Mouse (Mus musculus) cerebellum, postnatal 14 days (tissue): ENCODE measurements at regions not wholly inside any gene's neighbourhood (a gene's known extent, or its start where the extent isn't known, plus 50 kb on each side); places are given as distances from the start of the nearest gene placed in this dataset.

ENCODE experiments used
- DNase-seq, 2 experiments: peaks; one replicate each; pipeline ENCODE4 v3.0.0; 2021; ENCODE audit warnings: mixed read lengths in 2 of 2

DNA sequence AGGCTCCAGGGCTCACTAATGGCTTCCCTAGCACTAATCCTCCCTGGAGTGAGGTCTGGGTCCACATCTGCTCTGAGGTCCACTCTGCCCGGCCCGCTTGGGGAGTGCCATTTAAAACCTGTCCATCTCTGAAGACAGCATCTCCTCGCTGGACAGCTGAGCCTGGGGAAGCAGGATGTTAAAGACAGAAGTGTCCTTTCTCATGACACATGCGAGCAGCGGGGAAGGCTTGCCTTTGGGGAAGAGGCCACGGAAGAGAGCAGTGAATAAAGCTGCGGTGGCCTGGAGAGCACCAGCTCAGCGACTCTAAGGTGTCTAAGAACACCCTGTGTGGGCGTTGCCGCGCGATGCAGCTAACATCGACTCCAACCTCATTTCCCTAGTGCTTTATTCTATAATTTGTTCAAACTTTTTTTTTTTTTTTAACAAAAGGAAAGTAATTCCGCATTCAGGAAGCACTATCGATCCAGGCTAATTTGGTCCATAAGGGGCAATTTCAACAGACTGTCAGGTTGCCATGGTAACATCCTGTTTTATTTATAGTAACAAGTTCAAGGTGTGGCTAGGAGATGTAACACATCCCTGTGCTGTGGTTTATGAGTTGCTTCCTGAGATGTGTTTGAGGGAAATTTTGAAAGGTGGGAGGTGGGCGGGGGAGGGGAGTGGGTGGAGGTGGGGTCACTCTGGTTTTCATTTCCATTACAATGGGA is 120.0 kb downstream of the Cartpt start:
- DNase-seq = no peak

DNA sequence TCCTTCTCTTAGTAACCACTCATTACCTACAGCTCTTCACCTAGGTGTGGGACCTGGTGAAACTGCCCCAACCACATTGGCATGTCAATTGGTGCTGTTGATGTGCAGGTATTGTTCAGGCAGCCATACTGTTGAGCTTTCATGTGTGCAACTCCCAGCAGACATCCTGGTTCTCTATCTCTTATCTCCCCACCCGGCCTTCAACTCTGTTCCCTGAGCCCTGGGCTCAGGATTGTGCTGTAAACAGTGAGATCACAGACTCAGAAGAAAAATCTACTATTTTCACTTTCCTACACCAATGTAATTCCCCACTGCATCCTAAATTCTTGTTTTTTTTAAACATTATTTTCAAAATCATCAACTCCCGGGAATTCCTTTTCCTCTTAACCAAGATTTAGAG is 122.1 kb downstream of the Cartpt start:
- no peak for DNase-seq

DNA sequence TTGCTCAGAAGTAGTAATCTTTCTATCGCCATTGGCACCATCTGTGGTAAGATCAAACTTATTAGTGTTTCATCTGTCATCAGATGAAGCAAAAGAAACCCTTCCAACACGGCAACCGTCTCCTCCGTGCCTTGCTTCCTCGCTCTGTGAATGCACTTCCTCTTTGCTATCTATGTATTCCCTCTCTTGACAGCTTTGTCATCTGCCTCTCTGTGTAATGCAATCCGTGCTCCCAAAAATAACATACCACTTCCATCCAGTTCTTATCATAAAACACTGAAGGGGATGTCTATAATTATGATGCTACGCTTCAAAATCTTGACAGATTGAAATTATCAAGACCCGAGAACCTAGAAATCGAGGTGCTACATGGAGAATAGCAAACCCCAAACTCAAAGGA is 123.2 kb downstream of the Cartpt start:
- no peak for DNase-seq

DNA sequence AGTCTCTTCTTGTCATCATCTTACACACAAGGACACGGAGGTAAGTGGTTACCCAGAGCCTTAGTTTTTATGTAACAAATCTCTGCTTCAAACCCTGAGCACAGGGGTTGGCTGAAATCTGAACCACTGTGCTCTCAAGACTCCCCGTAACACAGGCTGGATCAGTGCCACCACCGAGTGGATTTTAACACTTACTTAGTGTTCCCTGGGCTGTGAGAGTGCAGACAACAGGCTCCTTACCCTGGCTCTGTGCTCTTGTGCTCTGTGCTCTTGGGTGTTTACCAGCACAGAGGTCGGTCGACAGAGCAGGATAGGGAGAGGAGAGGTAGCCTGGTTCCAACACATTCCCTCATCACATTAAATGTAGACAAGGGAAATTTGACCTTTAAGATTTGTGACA is 134.9 kb downstream of the Cartpt start:
- peak in 1 of 2 experiments; percentile 33 for DNase-seq

DNA sequence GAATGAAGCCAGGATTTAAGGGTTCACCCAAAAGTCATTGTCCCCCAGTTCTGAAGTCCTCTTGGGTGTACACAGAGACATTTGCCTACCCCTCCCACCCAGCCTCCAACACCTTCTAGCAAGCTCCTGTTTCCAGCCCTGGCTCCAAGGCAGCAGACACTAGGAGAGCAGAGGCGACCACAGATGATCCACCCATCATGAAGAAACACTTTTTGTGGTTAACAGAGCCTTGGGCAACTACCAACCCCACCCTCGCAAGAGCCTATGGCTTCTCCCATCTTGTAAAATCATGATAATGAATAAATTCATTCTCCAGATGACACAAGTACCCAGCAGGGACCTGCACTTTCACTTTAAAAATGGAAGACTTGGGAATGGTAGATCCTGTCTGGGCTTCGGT is 136.1 kb downstream of the Cartpt start:
- DNase-seq = no peak

DNA sequence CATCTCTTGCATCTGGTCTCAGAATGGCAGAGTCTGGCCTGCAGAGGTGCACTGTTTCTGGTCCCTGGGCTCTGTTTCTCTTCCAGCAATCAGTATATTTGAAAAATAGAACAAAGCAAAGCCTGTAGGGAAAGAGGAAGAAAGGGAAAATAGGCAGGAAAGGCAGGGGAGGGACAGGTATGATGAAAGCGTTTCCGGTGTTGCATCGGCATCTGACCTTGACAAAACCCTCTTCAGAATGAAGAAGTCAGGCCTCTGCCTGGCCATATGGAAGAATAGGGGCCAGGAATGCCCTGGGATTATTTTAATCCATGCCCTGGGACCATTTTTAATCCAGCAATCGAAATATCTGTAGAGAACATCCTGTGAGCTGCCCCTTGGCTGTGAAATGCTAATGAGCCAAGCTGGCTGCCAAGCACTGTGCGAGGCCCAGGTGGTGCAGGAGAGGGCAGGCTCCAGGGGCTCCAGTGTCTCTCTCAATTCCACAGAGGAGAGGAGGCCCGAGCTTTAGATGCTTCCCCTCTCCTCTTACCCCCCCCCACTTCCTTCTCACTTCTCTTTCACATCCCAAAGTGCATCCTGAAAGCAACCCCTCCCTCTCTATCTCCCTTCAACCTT is 136.7 kb downstream of the Cartpt start:
- no peak for DNase-seq

DNA sequence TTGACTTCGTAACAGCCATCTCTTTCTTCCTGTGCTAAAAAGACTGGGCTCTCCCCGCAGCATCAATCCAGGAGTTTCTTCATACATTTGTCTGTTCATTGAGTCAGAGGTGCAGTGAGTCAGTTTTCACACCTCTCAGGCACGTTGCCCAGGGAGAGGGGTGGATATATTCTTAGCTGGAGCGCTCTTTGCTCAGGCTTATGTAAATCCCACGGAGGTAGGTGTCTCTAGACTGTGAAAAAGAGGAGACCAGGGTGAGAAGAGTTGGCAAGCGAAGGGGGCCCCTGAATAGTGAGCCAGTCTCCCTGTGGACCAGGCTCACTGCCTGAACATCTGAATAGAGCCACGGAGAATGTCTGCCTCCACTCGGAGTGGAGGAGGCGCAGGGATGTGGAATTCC is 139.0 kb downstream of the Cartpt start:
- no peak for DNase-seq

DNA sequence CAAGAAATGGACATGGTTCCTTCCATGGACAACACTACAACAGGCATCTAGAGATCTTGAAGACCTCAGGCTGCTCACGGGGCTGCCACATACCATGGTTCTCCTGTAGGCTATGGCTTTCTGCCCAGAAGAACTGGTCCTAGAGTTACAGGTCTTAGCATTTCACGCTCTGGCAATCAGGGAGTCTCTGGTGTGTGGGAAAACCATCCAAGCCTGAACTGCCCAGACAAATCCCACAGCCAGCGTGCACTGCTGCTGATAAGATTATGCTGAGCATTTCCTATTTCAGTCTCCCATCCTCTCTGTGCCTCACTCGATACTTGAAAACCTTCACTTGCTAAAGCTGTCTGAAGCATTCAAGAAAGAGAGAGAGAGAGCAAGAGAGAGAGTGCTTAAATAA is 139.5 kb downstream of the Cartpt start:
- DNase-seq = peak in 1 of 2 experiments; percentile 33

DNA sequence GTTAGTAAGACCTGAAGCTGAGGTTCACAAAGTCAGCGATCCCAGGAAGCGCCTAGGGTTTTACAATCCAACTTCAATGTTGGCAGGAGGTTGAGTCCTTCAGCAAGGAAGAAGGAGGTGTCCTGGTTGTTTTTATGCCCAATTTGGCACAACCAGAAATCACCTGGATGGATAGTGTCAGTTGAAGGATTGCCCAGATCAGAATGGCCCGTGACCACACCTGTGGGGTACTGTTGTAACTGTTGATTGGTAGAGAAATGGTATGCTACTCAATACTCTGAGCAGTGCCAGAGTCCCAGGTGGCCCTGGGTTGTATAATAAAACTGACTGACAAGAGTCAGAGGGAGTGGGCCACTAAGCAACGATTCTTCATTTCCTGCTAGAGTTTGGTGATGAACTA is 140.2 kb downstream of the Cartpt start:
- DNase-seq = no peak

DNA sequence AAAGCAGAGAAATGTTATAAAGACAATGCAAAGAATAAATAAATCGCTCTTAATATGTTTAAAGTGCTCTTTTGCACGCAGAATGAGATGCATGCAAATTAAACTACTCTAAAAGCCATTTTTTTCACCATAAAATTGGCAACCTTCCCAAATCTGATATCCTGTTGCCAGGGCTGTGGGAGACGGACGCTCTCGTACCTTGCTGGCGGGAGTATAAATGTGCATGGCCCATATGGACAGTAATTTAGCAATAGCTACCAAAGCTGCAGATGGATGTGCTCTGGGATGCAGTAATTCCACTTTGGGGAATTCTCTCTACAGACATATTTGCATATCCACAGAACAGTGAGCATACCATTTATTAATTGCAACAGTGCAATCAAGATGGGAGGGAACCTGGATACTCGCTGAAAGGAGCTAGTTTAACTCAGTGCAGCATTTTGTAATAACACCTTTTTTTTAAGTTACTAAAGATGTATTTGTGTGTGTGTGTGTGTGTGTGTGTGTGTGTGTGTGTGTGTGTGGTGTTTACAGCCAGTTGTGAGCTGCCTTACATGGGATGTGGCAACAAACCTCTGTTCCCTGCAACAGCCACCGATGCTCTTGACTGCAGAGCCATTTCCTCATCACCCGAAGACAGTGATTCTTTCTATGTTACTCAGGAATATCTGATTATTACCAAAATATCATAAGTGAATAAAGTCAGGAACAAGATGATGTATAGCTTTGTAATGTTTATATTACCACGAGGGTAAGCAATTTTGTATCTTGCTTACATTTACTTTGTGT is 141.4 kb downstream of the Cartpt start:
- peak; percentile 30 to 47 for DNase-seq

DNA sequence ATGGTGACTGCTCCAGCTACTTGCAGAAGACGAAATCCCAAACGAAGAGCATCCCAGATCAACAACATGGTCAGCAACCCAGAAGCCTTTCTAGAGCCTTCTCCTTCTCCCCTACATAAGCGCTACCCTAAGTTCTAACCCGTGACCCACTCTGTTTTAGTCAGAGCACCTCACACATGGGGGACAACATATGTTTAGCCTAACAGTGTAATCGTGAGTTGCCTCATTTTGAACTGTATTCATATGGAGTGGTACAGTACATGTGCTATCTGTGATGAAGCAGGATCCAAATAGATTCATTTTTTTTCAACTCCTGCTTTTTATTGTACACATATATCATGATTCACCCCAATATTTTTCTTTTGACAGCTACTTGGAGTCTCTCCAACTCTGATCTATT is 146.2 kb downstream of the Cartpt start:
- DNase-seq = no peak

DNA sequence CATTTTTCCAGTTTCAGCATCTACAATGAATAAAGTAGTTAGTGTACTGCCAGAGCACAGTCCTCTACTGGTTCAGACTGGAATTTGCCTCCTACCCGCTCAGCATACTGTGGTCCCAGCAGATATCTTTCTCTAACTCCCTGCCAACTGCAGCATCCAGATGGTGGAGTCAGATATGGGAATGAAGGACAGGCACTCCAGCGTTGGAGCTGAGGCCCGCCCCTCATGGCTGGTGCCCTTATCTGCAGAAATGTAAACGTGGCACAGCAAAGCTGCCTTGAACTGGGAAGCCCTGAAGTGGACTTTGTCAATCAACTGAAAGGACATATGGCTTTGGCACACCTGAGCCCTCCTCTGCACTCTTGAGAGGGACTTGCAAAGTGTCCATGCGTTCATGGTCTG is 146.6 kb downstream of the Cartpt start:
- DNase-seq = no peak

DNA sequence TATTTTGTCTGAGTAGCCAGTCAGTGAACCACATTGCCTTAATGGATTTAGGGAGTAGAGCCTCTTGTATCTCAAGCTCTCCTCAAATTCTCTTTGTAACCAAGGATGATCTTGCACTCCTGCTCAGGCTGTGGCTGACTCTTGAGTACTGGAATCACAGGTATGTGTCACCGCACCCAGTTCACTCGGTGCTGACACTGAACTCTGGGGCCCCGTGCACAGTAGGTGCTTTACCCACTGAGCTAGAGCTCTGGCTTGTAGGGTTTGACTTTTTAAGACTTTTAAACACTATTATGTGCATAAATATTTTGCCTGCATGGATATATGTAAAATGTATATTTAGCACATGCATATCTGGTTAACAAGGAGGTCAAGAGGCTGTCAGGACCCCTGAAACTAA is 147.4 kb downstream of the Cartpt start:
- no peak for DNase-seq

DNA sequence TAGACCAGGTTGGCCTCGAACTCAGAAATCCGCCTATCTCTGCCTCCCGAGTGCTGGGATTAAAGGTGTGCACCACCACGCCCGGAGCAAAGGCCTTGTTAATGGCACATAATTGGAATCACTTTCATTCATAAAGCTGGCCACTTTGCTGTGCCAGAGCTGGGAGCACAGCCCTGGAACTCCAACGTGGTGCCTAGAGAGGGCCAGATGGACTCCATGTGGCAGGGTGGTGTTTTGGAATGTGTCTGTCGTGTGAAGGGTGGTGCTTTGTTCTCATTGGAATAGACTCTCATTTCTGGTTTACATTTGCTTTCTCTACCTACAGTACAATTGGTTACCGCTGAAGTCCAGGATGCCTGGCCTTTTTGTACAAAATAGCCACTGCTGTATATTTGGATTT is 150.2 kb downstream of the Cartpt start:
- peak; percentile 34 to 60 for DNase-seq

DNA sequence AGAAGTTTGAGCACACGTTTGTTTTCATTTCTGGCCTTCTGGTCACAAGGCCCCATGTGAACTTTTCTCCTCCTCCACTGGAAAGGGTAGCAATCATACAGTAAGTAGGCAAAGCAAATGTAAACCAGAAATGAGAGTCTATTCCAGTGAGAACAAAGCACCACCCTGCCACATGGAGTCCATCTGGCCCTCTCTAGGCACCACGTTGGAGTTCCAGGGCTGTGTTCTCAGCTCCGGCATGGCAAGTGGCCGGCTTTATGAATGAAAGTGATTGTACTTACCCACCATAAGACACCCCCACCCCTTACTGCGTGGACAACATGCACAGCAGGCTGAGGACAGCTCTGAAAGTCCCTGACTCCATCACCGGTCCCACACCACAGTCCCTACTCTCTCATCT is 151.5 kb downstream of the Cartpt start:
- no peak for DNase-seq

DNA sequence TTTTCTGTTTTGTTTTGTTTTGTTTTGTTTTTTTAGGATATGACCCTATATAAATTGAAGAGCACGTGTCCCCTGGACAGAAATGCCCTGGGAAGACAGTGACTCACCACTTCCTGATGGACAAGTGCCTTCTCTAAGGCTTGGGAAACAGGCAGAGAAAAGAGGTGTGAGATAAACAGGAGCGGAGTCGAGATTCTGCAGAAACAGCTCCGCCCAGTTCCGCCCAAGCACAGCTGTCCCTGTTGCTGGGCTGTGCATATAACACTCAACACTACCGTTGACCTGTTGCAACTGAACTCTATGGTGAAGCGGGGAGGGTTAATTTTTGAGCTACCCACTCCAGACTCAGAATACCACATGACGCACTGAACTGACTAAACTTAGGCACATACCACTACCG is 152.8 kb downstream of the Cartpt start:
- DNase-seq = no peak

DNA sequence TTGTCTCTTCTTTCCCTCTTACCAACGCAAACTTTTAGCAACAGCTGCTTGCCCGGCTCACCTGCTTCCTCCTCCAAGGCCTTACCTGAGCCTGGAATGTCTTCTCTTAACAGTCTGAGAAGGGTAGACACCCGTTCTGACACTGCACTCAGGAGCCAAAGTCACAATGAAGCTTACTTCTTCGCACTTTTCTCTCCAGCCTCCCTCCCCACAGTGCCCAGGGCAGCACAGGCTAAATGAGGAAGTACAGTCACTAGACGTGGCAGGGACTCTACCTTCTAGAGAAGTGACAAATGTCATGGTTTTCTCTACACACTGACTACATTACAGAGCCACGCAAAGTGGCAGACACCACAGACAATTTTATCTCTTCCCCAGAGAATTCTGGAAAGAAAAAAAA is 155.4 kb downstream of the Cartpt start:
- no peak for DNase-seq

DNA sequence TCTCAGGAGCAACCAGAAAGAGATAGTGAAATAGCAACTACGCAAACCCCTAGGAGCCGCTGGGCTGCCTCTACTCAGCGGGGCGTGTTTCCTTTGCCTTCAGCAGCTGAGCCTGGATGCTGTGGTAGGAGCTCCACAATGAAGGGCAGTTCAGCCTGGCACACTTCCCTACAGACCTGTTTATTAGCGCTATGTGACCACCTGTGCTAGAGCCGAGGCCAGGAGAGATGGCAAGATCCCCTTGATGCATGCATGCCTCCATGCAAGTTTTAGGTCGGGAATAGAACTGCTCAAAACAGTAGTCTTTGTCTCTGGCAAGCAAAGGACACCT is 156.1 kb downstream of the Cartpt start:
- DNase-seq = peak; percentile 78 to 81

DNA sequence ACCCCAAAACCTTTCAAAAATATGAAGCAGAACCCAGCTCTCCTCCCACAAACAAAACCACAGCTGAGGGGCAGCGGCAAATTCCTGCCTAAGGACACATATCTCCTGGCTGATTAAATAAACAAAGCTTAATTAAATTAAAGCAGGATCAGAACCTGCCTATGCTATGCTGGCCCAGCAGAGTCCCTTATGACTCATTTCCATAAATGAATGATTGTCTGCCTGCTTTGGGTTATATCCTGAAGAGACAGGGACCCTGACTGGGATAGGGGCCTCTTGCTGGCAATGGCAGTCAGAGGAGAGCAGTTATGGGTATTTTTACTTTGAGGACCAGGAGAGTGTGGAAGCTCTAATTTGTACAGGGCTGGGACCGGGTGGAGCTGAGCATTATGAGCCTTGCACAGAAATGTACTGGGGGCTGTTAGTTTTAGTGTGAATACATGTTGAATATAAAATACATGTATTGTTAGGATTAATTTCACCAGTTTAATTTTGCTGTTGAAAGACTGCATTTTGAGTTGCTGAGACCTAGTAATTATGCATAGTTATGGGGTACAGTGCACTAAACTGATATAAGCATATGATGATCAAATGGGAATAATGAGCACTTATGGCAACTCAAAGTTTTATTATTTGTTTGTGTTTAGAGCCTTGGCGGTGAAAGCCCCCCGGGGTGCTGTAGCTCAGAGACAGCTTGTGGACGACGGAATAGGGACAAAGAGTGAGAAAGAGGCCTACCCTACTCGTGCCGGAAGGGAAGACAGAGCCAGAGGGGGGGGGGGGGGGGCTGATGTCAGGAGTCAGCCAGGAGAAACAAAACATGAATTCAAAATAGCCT is 156.7 kb downstream of the Cartpt start:
- DNase-seq = peak in 1 of 2 experiments; percentile 25

DNA sequence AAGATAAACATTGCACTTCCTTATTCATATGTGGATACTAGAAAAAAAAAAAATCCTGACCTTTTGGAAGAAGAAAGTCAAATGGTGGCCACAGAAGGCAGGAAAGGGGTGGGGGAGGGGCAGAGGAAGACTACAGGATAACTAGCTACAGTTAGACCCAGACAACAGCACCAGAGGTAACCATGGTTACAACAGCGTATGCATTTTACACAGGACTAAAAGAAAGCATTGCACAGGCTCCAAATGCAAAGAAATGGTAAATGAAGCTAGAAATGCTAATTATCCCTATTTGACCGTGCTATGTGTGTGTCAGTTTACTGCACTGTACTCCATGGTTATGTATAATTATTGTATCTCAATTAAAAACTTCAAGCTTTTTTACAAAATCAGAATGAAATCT is 158.4 kb downstream of the Cartpt start:
- DNase-seq = no peak

DNA sequence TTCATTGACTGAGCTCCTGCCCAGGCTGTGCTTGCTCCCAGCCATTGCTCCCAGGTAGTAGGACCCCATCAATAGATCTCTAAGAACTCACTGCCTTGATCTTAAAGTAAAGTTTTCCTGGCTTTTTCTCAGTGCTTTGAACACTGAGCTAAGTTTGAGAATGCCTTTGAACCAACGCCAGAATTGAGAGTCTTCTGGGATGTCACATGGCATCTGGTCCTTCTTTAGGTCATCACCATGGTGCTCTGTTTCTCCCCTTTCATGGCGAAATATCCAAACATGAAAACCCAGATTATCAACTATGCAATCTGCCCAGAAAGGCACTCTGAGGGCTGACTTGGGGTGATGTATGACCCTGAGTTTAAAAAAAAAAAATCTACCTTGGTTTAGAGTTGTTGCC is 158.9 kb downstream of the Cartpt start:
- no peak for DNase-seq

DNA sequence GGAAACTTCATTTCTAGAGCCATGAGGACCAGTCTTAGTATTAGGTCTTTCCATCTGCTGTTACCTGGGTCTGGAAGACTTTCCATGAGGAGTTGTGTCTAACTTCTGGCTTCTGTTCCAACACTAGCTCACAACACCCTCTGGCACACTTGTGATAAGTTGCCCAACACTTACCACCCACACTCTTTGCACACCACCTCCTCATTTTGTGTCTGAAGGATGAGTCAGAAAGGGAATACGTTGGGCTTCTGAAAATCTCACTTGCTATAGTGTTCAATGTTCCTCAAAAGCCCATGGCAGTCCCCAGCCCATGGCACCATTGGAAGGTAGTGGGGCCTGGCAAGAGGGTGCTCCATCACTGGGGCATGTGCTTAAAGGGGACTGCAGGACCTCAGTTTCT is 161.5 kb downstream of the Cartpt start:
- no peak for DNase-seq

DNA sequence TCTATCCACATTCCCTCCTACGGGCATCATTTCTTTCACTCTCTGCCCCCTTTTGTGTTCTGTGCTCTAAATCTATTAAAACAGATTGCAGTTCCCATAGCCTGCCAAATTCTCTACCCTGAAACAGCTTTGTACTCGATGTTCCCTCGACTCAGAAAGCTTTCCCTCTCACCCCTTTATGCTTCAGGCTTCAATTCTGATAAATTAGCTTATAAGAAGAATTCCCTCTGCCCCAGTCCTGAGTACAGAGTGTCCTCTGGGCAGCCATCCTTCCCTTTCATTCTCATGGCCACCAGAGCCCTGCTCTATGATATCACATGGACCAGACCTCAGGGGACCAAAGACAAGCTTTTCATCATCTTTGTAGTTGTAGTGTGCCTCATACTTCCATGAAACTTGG is 163.6 kb downstream of the Cartpt start:
- DNase-seq = no peak
